Mouse (Mus musculus) layer of hippocampus, adult 11-12 months (tissue): Measurements from ENCODE around the gene Sort1.
A peak's percentile ranks its signal among the peaks of the same experiment; 100 is the strongest.

Experiments used
- DNase-seq: peaks from one replicate; pipeline ENCODE4 v3.0.0; 2022; ENCODE audit warnings: low spot score

Gene Sort1

DNA sequence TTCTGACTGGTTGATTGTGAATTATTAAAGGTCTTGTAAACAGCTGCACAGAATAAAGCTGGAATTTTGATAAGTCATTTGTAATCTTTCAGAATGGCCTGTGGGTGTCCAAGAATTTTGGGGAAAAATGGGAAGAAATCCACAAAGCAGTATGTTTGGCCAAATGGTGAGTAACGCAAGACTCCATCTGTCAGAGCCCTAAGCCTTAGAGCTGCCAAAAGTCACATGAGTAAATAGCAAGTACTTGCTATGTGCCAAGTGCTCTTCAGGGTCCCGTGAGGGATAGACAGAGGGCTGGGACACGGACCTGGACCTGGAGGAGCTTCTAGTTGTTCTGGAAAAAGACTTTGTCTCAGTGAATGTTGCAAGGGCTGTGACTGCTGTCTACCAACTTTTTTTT is 44.0 kb downstream of the Sort1 start:
- DNase-seq: no peak

GRCm38 (mm10) chr3:108328441-108328841 is 44.6 kb downstream of the Sort1 start:
- DNase-seq: peak; percentile 53

DNA sequence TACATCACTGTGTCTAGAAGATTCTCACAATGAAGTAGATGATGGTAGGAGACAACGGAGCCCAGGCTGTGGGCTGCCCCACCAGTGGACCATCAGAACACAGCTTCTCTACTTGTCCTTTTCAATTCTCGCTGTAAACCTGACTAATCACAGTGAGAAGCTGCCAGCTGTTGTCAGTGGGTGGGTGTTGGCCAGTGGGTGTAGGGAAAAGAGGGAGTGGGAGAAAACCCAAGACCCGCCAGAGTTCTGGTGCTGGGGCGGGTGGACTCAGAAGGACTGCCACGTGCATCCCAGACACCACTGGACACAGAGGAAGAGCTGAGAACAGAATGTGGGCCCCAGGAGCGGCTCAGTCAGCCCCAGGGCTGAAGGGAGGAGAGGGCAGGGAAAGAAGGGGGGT is 46.9 kb downstream of the Sort1 start:
- DNase-seq: no peak

GRCm38 (mm10) chr3:108336878-108337277 is 53.0 kb downstream of the Sort1 start:
- DNase-seq: no peak

- no peak for DNase-seq
These were observed 57.2 kb downstream of the Sort1 start for GRCm38 (mm10) chr3:108341040-108341439.

GRCm38 (mm10) chr3:108342185-108342584 is 58.3 kb downstream of the Sort1 start:
- DNase-seq: no peak

DNA sequence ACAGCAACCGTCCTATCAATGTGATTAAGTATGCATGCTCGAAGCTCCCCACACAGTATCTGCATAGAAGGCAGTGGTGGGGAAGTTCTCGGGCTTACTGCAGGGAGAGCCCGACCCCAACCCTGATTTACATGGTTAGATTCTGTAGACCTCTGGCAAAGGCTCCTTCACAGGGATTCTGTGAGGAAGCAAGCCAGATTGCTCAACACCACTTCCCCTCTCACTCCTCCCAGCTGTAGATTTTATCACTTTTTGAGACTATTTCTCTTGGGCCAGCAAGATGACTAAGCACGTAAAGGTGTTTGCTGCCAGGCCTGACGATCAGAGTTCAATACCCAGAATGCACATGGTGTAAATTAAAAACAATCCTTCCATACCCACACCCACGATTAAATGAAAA is 62.0 kb downstream of the Sort1 start:
- DNase-seq: no peak

- no peak for DNase-seq
These were observed 64.5 kb downstream of the Sort1 start for GRCm38 (mm10) chr3:108348376-108348775.

GRCm38 (mm10) chr3:108355245-108355644 is 71.4 kb downstream of the Sort1 start:
- no peak for DNase-seq

- DNase-seq: no peak
These were observed 73.2 kb downstream of the Sort1 start for GRCm38 (mm10) chr3:108357051-108357450.

DNA sequence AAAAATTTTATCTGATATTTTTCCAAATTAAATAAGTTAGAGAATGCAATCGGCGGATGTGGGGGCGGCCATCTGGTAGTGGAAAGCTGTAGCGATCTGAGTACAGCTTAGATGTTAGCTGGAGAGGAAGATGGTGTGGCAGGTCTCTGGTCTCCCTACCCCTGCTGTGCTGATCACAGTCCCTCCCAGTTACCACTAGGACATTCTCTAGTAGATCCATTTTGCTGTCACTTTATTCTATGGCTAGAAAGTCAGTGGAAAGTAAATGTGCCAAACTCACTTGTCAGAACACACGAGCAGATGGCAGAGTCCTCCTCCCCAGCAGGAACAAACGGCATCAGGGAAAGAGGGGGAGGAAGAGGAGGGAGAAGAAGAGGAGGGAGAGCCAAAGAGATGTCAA is 74.6 kb downstream of the Sort1 start:
- peak; percentile 64 for DNase-seq

DNA sequence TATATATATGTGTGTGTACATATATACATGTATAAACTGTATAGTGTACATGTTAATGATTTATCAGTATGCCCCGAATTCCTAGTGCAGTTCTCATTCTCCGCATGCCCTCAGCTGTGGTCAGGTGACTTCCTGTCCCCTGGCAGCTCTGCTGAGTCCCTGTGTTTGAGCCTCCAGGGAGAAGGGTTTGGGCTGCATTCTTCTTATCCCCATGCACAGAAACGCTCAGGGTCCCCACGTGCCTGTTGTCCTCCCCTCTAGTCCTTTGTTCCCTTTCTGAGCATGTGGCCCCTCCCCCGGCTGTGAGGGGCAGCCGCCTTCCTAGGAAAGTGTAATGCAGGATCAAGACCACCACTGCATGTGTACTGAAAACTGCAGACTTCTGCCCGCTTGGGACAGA is 77.0 kb downstream of the Sort1 start:
- DNase-seq: no peak

- DNase-seq: no peak
These were observed 79.7 kb downstream of the Sort1 start for GRCm38 (mm10) chr3:108363626-108364025.

- DNase-seq: no peak
These were observed 80.6 kb downstream of the Sort1 start, which contains the start of gene Mybphl for GRCm38 (mm10) chr3:108364270-108364995. Gene Mybphl (plus strand): TSS chr3:108364911.

DNA sequence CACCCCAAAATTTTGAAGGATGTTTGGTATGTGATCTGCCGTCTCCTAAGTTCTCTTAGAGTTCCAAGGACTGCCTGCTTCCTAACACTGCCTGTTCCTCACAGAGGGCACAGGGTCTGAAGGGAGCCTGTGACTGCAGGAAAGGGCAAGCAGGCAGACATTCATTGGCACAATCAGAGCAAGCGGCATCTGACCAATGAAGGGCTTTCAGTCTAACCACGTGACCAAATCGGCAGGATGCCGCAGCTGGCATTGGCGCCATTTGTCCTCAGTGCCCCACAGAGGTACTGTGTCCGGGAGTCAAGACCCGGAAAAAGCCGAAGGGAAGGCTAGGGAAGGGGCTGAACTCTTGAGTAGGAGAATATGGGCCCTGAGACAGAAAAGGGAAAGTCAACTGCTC is 83.3 kb downstream of the Sort1 start:
- DNase-seq: no peak

- DNase-seq: no peak
These were observed 83.9 kb downstream of the Sort1 start for GRCm38 (mm10) chr3:108367828-108368227.

DNA sequence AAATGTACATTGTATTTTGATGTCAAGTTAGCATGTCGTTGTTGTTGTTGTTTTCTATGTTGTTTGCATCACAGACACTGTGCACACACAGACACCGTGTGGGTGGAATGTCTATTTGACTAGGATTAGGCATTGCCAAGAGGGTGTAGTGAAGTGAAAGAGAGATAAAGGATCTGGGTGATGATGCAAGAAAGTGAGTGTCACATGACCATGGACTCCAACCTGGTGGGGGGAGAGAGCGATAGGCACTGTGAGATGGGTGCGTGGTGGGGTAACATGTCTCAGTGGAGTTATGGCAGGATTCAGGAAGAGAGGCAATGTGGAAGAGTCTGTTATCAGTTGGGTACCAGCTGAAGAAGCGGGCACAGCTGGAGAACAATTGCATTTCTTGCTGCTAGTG is 84.8 kb downstream of the Sort1 start:
- DNase-seq: no peak

DNA sequence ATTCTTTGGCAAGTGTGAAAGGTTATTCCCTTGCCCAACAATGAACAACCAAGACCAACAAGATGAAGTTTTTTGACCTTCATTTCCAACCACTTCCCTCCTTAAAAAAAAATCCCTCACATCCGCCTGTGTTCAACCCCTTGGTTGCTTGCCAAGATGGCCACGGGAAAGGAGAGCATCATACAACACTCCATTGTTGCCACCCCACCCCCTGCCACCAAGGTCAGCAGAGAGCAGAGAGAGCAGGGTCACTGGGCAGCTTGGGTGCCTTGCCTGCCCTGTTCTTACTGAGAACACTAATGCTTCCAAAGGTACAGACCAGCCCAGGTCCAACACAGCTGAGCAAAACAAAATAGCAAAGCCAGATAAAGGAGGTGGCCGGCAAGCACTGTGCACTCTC is 88.4 kb downstream of the Sort1 start:
- no peak for DNase-seq

DNA sequence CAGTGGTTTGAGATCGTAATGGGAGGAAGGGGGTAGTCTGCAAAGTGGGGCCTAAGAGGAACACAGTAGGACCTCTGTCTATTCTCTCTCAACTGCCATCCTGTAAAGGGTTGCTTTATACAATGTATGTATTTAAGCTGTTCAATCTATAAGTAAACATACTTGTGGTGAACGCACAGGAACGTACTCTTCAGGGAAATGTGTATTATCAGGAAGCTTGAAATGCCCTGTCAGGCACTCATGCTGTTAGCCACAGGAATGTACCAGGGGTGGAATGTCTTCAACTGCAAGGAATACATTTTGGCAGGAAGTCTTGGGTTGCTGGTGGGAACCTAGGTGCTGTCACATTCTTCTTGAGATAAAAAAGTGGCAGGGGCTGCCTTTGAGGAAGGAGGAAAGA is 88.8 kb downstream of the Sort1 start:
- no peak for DNase-seq

GRCm38 (mm10) chr3:108378875-108379663 is 95.2 kb downstream of the Sort1 start:
- no peak for DNase-seq

- DNase-seq: no peak
These were observed 96.8 kb downstream of the Sort1 start for GRCm38 (mm10) chr3:108380695-108381094.

- DNase-seq: no peak
These were observed 98.3 kb downstream of the Sort1 start for GRCm38 (mm10) chr3:108381945-108382875.
